Mouse (Mus musculus) spleen, adult 2 months (tissue): ENCODE measurements around the gene Gabrr1.

Source experiments
- CTCF ChIP-seq: fragments of 200-500 bp; IDR thresholded peaks from 2 replicates; pipeline ENCODE4 v1.5.1; 2011; ENCODE audit warnings: mild to moderate bottlenecking, inconsistent platforms; ENCODE audit not compliant: insufficient read depth, insufficient read length, insufficient replicate concordance; ENCODE audit errors: extremely low read depth
- POLR2A ChIP-seq: fragments of 200-500 bp; IDR thresholded peaks from 2 replicates; pipeline ENCODE4 v1.6.1; 2011; ENCODE audit warnings: low read depth, low read length, inconsistent platforms

GRCm38 (mm10) chr4:33132221-33132620, at the start of gene Gabrr1:
- TF ChIP-seq CTCF (no peak), POLR2A (no peak)
